Mouse (Mus musculus) layer of hippocampus, adult 2 months (tissue): ENCODE results near the gene Dohh. TPM values are rescaled to one million over a fixed set of nuclear protein-coding genes. Genes with fewer than 3 reads are reported as not detected.

ENCODE experiments used
- DNase-seq, 2 experiments: peaks; one replicate each; pipeline ENCODE4 v3.0.0; 2022; ENCODE audit warnings: low spot score in 2 of 2
- H3K27ac ChIP-seq: fragments of 200-600 bp; 2 replicates; pipeline ENCODE4 v1.8.1; 2022
- H3K4me3 ChIP-seq: fragments of 200-600 bp; 2 replicates; pipeline ENCODE4 v1.8.1; 2022; ENCODE audit warnings: mild to moderate bottlenecking
- CTCF ChIP-seq: fragments of 200-600 bp; conservative IDR thresholded peaks from 2 replicates; pipeline ENCODE4 v1.8.1; 2022; ENCODE audit warnings: antibody characterized with exemption, mild to moderate bottlenecking, moderate library complexity
- total RNA-seq, 2 experiments: library from RNA; stranded (reverse); gene quantifications; 2 replicates each; pipeline ENCODE4 v1.2.3; 2021

Dohh gene
- total RNA-seq, 2 experiments from 2014 or later = 75.9 to 79.7 TPM

DNA sequence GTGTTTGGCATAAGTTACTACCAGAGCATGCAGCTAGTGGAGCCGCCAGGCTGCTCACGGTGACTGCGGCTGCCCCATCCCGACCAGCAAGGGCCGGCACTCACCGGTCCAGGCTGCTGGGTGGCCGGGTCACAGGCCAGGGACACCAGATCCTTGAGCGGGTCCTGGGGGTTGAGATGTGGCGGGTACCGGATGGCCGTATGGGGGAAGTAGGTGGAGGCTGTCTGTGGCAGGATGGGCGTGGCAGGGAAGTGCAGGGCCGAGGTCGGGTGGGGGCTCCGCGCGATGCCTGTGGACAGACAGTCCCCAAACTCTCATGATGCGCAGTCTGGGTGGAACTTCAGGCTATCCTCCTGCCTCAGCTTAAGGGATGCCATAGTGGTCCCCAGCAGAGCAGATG is 20.5 kb downstream of the Dohh start:
- TF ChIP-seq CTCF = no peak
- H3K27ac ChIP-seq = no peak overlapping the region
- DNase-seq = no peak
- no peak overlapping the region for H3K4me3 ChIP-seq

DNA sequence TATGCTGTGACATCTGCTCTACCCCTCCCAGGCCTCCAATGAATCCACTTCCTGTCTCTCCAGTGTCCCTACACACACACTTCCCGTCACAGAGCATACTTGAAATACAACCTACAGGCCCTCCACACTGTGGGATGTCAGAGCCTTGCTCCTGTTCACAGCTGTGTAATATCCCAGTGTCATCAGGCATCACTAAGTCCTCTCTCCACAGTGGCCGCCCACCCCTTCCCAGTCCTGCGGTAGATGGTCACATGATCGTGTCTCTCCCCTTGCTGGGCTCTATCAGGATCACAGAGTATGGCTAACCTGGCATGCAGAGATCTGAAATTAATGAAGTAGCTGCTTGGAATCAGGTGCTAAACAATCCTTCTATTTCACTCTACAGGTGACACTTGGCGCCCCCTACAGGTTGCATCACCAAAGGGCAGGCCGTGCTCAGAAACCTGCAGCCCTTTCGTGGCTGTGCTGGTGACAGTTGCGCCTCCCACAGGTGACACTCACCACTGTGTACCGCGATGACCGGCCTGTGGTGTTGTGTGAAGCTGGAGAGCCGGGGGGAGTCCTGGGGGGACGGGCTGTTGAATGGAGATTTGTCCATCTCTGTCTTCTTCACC is 21.5 kb downstream of the Dohh start:
- Histone ChIP-seq H3K27ac (0 out of 2 replicates have a peak overlapping the region, but pooled peaks have one; percentile 96), H3K4me3 (no peak overlapping the region)
- peak in 1 of 2 experiments; percentile 70 for DNase-seq
- TF ChIP-seq CTCF = peak; percentile 89

DNA sequence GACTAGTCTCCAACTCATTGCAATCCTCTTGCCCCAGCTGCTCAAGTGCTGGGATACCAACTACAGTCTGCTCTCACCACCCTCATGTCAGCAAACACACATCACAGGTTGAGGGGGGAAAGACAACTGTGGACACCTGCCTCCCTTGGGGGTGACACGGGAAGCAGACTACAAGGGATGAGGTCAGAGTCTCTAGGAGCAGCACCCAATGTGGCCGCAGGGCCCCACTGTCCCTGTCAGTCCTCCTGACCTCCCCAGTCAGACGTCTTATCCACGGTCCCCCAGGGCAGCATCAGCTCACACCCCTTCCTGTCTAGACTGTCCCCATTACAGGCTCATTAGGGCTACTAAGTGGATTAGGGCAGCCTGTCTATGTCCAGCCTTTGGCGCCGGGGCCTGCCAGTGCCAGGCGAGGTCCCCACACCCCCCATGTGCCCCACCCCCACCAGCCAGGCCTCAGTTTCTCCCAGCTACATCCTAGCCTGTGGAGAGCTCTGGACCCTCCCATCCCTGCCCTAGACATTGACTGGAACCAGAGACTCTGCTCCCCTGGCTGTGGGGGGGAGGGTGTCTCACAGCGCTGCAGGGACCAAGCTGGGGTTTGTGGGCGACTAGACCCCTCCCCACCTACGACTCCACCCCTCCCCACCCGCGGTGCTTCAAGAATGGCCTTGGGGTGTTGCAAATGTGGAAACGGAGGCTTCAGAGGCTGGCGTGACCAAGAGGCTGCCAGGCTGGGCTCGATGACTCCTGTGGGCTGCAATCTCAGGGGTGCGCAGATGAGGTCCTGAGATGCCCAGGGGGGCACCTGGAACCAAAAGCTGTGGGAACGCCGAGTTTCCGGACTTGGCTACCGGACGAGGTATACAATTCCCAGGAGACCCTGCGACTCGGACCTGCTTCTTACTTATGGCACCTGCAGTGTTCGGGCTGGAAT is 22.5 kb downstream of the Dohh start:
- no peak for DNase-seq
- no peak for TF ChIP-seq CTCF
- peak overlapping the region; percentile 23 for H3K4me3 ChIP-seq
- H3K27ac ChIP-seq = peak overlapping the region; percentile 96

DNA sequence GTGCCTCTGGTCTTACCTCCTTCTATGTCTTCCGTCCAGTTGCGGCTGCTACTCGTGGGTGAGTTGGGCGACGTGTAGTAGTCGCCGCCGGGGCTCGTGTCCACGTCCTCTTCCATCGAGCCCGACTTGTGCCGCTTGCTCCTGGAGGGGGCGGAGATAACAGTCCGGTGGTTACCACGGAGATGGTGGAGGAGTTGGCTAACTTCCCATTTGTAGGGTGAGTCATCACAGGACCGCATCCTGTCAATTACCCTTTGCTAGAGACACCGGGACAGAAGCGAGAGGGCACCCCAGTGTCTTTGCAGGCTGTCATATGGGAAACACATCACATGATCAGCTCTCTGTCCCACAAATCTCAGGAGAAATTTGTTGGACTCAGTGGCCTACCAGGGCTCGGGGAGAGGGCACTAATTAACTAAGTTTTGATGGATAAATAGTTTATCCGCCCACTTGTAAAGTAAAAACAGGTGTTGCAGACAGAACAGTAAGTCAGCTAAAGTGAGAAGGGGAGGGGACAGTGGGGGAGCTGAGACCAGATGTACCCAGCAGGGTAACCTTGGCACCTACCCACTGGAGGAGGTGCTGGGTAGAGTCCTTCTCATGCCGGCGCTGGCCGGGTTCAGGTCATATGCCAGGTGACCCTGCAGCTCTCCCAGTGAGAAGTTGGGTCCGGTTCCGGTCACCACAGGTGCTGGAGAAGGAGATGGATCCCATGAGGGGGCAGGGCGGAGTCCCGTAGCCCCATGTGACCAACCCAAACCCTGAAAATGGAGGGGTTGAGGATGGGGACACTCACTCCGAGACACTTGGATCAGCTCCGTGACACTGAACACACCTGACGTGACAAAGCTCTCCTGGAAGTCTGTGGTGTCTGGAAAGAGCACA is 23.6 kb downstream of the Dohh start:
- H3K27ac ChIP-seq = peak overlapping the region; percentile 96
- H3K4me3 ChIP-seq = peak overlapping the region; percentile 23
- no peak for TF ChIP-seq CTCF
- no peak for DNase-seq

DNA sequence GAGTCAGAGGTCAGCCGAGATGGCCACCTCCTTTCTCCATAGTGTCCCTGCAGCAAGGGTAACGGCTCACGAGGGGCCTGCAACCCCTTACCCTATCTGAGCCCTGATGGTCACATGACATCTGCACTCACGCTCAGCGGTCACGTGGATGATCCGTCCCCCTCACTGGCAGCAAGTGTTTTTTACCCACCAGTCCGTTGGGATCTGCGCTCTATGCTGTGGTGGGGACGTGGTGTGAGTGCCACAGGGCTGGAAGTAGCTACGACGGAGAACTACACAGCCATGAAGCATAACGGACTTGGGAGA is 24.1 kb downstream of the Dohh start:
- DNase-seq = no peak
- Histone ChIP-seq H3K4me3 (no peak overlapping the region), H3K27ac (peak overlapping the region; percentile 96)
- TF ChIP-seq CTCF = no peak

DNA sequence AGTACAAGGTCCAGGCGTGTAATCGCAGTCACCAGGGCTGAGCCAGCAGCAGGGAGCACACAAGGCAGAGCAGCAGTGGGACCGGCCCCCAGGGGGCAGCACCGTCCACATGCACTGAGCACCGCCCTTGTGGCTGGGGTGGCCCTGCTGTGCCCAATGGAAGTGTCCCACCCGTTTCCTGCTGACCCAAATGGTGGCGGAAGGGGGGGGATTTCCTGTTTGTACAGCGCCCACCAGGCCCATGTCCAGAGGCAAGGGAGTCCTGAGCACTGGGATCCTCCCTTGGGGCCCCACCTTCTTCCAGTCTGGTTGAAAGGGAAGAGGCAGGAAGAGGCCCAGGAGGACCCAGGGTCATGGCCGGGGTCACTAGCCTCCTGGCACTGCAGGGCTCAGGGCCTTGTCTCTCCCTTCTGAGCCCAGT is 24.7 kb downstream of the Dohh start:
- no peak overlapping the region for H3K4me3 ChIP-seq
- DNase-seq = peak in 1 of 2 experiments; percentile 74
- peak overlapping the region; percentile 96 for H3K27ac ChIP-seq
- peak; percentile 93 for TF ChIP-seq CTCF

DNA sequence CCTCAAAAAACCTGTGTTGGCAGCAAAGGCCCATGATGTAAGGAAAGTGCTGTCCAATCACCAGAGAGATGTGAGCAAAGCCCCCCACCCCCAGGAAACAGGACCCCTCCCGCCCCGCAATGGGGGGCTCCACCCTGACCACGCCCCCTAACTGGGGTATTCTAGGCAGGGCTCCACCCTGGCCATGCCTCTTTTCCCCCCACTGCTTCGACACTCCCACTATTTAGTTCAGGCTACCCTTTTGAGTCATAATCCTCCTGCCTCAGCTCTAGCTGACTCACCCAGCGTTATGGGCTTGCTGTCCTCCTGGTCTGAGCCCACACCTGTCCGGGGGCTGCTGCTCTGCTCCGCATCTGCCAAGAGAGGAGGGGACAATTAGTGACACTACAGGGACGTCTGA is 25.1 kb downstream of the Dohh start:
- Histone ChIP-seq H3K27ac (peak overlapping the region; percentile 96), H3K4me3 (no peak overlapping the region)
- no peak for DNase-seq
- TF ChIP-seq CTCF = no peak

DNA sequence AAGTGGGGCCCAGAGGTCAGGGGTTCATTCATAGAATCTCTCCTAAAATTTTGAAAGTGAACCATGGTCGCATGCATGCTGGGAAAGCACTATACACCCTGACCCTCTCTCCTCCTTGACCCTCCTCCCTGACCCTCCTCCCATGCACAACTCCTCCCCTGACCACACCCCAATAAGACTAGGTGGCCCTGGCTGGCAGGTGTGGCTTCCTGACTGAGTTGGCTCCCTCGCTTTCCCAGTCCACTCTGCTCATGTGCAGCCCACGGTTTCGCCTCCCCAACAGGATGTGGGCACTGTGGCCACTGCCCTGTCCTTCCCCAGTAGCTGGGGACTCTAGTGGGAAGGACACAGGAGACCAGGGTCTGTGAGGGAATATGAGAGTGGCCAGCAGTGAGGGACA is 26.1 kb downstream of the Dohh start:
- H3K27ac ChIP-seq = peak overlapping the region; percentile 96
- TF ChIP-seq CTCF = no peak
- DNase-seq = no peak
- no peak overlapping the region for H3K4me3 ChIP-seq

DNA sequence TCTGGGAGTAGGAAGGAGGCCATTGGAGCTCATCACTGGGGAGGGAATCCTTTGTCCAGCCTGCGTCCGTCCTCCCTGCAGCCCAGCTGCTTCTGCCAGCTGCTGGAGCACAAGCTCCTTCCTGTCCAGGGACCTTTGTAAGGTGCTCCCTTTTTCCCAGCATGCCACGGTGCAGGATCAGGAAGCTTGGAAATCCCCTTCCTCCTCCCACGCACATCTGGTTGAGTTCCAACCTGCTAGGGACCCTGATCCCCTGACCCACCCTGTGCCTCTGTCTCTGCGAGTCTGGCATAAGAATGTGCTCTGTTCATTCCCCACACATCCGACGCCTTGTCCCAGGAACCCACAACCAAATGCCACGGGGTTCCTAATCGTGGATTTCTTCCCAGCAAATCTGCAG is 26.8 kb downstream of the Dohh start:
- DNase-seq = no peak
- H3K27ac ChIP-seq = peak overlapping the region; percentile 96
- TF ChIP-seq CTCF = no peak

DNA sequence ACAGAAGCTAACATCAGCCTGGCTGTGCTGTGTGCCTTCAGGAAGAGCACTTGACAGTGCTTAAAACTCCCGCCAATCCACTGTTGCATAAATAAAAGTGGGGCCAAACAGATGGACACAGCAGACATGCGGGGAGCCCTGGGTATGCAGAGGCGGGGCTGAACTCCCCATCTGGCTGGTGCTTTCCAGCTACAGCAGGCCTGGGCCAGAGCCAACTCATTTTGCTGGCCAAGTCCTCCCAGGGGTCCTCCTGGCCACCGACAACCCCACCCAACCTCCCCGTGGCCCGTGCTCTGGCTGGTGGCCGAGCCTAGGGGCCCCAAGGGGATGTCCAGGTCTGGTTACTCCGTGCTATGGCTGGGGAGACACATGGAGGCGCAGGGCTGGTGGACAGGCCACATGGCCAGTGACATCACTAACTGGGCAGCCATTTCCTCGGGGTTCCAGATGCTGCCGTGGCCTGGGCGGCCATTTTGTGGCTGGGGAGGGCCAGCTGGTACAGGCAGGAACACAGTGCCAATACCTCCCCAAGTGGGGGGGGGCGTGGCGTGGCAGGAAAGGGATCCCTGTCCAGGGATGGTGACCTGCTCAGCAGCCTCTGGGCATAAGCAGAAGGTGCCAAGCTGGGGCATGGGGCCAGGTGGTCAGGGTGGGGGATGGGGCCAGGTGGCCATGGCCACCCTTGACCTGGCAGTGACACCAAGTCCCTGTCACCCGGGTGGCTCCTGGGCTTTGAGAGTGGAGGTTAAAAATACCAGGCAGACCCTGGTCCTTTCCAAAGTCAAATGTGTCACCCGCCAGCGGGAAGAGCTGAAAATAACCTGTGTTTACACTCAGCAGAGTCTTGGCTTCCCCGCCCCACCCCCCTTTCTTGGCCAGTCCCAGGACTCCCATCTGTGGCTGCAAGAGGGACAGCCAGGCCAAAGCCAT is 27.5 kb downstream of the Dohh start:
- no peak overlapping the region; the same call in 1 of the 2 replicates for H3K4me3 ChIP-seq
- TF ChIP-seq CTCF = no peak
- DNase-seq = peak; percentile 49 to 68
- H3K27ac ChIP-seq = peak overlapping the region; percentile 96

More for the DNA sequence above, 26.8 kb downstream of the Dohh start:
- no peak overlapping the region for H3K4me3 ChIP-seq

DNA sequence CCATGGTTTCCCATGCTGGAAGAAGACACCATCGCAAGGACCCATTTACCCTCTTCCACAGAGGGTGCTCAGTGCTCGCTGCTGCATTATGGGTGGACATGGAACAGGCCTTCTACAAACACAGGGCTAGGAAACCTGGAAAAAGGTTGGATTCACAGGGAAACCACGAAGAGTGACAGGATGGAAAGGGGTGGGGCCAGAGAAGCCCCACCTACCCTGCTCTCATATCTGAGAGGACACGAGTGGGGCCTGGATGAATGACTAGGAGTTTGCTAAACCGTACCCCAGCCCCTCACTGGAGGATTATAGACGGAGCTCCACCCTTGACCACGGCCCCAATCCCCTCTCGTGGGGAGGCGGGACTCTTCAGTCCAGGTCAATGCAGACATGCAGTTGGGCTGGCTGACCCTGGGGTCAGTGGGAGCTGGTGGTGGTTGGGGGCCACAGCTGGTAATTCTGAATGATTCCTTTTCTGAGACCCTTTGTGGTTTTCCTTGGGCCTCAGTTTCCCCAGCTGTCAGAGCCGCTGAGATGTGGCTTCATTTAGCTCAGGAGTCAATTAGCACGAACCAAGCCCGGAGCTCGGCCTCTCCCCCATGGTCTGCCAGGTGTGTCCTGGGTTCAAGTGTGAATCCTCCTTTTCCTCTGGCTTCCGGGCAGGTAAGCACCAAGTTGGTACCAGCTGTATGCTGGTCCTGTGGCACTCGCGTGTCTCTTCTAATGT is 28.5 kb downstream of the Dohh start:
- no peak overlapping the region for H3K4me3 ChIP-seq
- DNase-seq = no peak
- H3K27ac ChIP-seq = peak overlapping the region; percentile 96
- TF ChIP-seq CTCF = no peak
